In genomic region chr9:67170759-67171158, GRCm38 (mm10) we compare ENCODE assay signal across 16 mouse cellular contexts.
A peak's percentile ranks its signal among the peaks of the same experiment; 100 is the strongest.
DNase-seq lines count a peak whose midpoint lies in the region; ATAC-seq and TF ChIP-seq lines count a peak whose summit lies in the region.
"Had no signal": no experiment of that assay in that cellular context is flagged by ENCODE, and none has a peak within 500 bp of the region (broad histone marks: within the 10 kb centered on the region; RNA-seq: fewer than 3 reads in every experiment).

No protein-coding gene starts in this region.

- WGBS in heart, adult 2 months = 11% methylated on average over 8 of the region's 8 CpGs
- WGBS in heart, embryonic 16.5 days = 15% methylated on average over 8 of the region's 8 CpGs
- WGBS in liver, postnatal 0 days (ENCODE audit: insufficient replicate concordance) = 34% methylated on average over 8 of the region's 8 CpGs
- 87% methylated on average over 8 of the region's 8 CpGs for WGBS in hindbrain, embryonic 16.5 days
- WGBS in forebrain, embryonic 15.5 days = 94% methylated on average over 8 of the region's 8 CpGs

- H3K27ac ChIP-seq in heart, adult 2 months = peak overlapping the region; percentile 85
- peak overlapping the region; percentile 82 for H3K27ac ChIP-seq in heart, embryonic 16.5 days (ENCODE audit: low read length)
- H3K27ac ChIP-seq in liver, postnatal 0 days (ENCODE audit: low read depth) = no peak overlapping the region
- H3K27ac ChIP-seq in hindbrain, embryonic 16.5 days (ENCODE audit: low read depth, low read length) = no peak overlapping the region
- no peak overlapping the region for H3K27ac ChIP-seq in forebrain, embryonic 15.5 days (replicated peaks)
- H3K27ac ChIP-seq: left cerebral cortex, adult 2 months; limb, embryonic 15.5 days; midbrain, embryonic 13.5 days had no signal

- peak in 1 of 2 experiments; percentile 51 for DNase-seq in heart, adult 2 months
- DNase-seq in heart, postnatal 25 days (ENCODE audit: low spot score) = no peak
- DNase-seq in c-Kit-positive CD71-positive TER-119-negative erythroid progenitor cells, embryonic 14.5 days (ENCODE audit: low read depth) = peak; percentile 11
- DNase-seq in liver, postnatal 0 days = no peak
- no peak for DNase-seq in thymus, postnatal 10 days (ENCODE audit: low spot score in 2 of 2)
- DNase-seq: adrenal gland, postnatal 36 days; cerebellum, adult 11 months; forebrain, postnatal 0 days; gastrocnemius, postnatal 14 days; spleen, adult 18-20 months had no signal

- ATAC-seq in heart, embryonic 16.5 days (replicated peaks; ENCODE audit: extremely low read depth, insufficient read depth, low FRiP score) = peak; percentile 85
- peak; percentile 40; the same call in 1 of the 2 replicates for ATAC-seq in liver, postnatal 0 days
- ATAC-seq in hindbrain, embryonic 16.5 days = no peak
- ATAC-seq in forebrain, embryonic 15.5 days (replicated peaks) = no peak
- ATAC-seq: forebrain, postnatal 0 days; midbrain, embryonic 13.5 days had no signal

- intact Hi-C loops in heart, adult 2 months (cut with DNase I) = no loop called here
- intact Hi-C loops in heart, postnatal 25 days (cut with DNase I) = no loop called here

- TF ChIP-seq EP300 in heart, adult 2 months (IDR thresholded peaks at IDR 0.05; ENCODE audit: insufficient read depth, low read depth, low read length) = no peak
- no peak for TF ChIP-seq EP300 in liver, postnatal 0 days (IDR thresholded peaks at IDR 0.05; ENCODE audit: low read depth)

- H3K27me3 ChIP-seq in heart, adult 2 months (ENCODE audit: control insufficient read depth, insufficient read depth, low read length) = no peaks in the 10 kb centered on the region
- no peaks in the 10 kb centered on the region for H3K27me3 ChIP-seq in heart, embryonic 16.5 days (ENCODE audit: control insufficient read depth, insufficient read depth, low read length)
- H3K27me3 ChIP-seq in liver, postnatal 0 days (ENCODE audit: insufficient read depth, low read length) = no peaks in the 10 kb centered on the region
- no peaks in the 10 kb centered on the region for H3K27me3 ChIP-seq in hindbrain, embryonic 16.5 days (replicated peaks; ENCODE audit: control insufficient read depth, insufficient read depth, low read length)
- no peaks in the 10 kb centered on the region for H3K27me3 ChIP-seq in forebrain, embryonic 15.5 days
- H3K27me3 ChIP-seq: limb, embryonic 15.5 days; midbrain, embryonic 13.5 days had no signal

- peaks cover 6% of the 10 kb centered on the region; the same call in 1 of the 2 replicates for H3K9me3 ChIP-seq in heart, embryonic 16.5 days (replicated peaks; ENCODE audit: control insufficient read depth, low read length)
- no peaks in the 10 kb centered on the region for H3K9me3 ChIP-seq in liver, postnatal 0 days (ENCODE audit: low read length)
- peaks cover 5% of the 10 kb centered on the region; the same call in 1 of the 2 replicates for H3K9me3 ChIP-seq in hindbrain, embryonic 16.5 days (ENCODE audit: control insufficient read depth, low read length)
- no peaks in the 10 kb centered on the region for H3K9me3 ChIP-seq in forebrain, embryonic 15.5 days

- no peaks in the 10 kb centered on the region for H3K79me2 ChIP-seq in heart, adult 2 months (replicated peaks; ENCODE audit: control insufficient read depth, insufficient read depth, low read length)

- no peaks in the 10 kb centered on the region for H3K36me3 ChIP-seq in heart, adult 2 months (ENCODE audit: control insufficient read depth, insufficient read depth, low read length)
- H3K36me3 ChIP-seq in heart, embryonic 16.5 days (ENCODE audit: control insufficient read depth, insufficient read depth) = 0 out of 2 replicates have a peak, but pooled peaks cover 2% of the 10 kb centered on the region
- no peaks in the 10 kb centered on the region for H3K36me3 ChIP-seq in liver, postnatal 0 days (replicated peaks; ENCODE audit: insufficient read depth, low read length)
- H3K36me3 ChIP-seq in hindbrain, embryonic 16.5 days (ENCODE audit: control insufficient read depth, insufficient read depth, low read length) = no peaks in the 10 kb centered on the region
- no peaks in the 10 kb centered on the region for H3K36me3 ChIP-seq in forebrain, embryonic 15.5 days
- H3K36me3 ChIP-seq: limb, embryonic 15.5 days; midbrain, embryonic 13.5 days had no signal

- H3K4me2 ChIP-seq in heart, embryonic 16.5 days (ENCODE audit: low read depth, low read length) = peak overlapping the region; percentile 22
- no peak overlapping the region for H3K4me2 ChIP-seq in liver, postnatal 0 days (ENCODE audit: low read depth, low read length)
- no peak overlapping the region for H3K4me2 ChIP-seq in hindbrain, embryonic 16.5 days (ENCODE audit: low read length)
- no peak overlapping the region for H3K4me2 ChIP-seq in forebrain, embryonic 15.5 days (replicated peaks)
- H3K4me2 ChIP-seq: limb, embryonic 15.5 days; midbrain, embryonic 13.5 days had no signal

- H3K4me1 ChIP-seq in heart, adult 2 months (ENCODE audit: control insufficient read depth, insufficient read depth, low read length) = peaks cover 3% of the 10 kb centered on the region; the same call in 1 of the 2 replicates
- peaks cover 21% of the 10 kb centered on the region for H3K4me1 ChIP-seq in heart, embryonic 16.5 days (ENCODE audit: control insufficient read depth, insufficient read depth, low read length)
- no peaks in the 10 kb centered on the region for H3K4me1 ChIP-seq in liver, postnatal 0 days (ENCODE audit: insufficient read depth)
- H3K4me1 ChIP-seq in hindbrain, embryonic 16.5 days (ENCODE audit: control insufficient read depth, insufficient read depth, low read depth, low read length) = no peaks in the 10 kb centered on the region
- no peaks in the 10 kb centered on the region for H3K4me1 ChIP-seq in forebrain, embryonic 15.5 days
- H3K4me1 ChIP-seq: midbrain, embryonic 13.5 days had no signal

- no peak for TF ChIP-seq CTCF in heart, adult 2 months (IDR thresholded peaks at IDR 0.05)
- TF ChIP-seq CTCF in liver, postnatal 0 days (IDR thresholded peaks at IDR 0.05; ENCODE audit: low read depth) = no peak

- TF ChIP-seq POLR2A in heart, adult 2 months (IDR thresholded peaks at IDR 0.05; ENCODE audit: insufficient read depth, low read depth, low read length) = 0 out of 2 replicates have a peak, but pooled peaks have one; percentile 32

- no peak overlapping the region for H3K9ac ChIP-seq in heart, adult 2 months (ENCODE audit: low read depth, low read length)
- no peak overlapping the region for H3K9ac ChIP-seq in heart, embryonic 16.5 days (ENCODE audit: low read length)
- H3K9ac ChIP-seq in liver, postnatal 0 days (replicated peaks) = no peak overlapping the region
- H3K9ac ChIP-seq in hindbrain, embryonic 16.5 days (ENCODE audit: low read depth, low read length) = no peak overlapping the region
- H3K9ac ChIP-seq in forebrain, embryonic 15.5 days (replicated peaks) = no peak overlapping the region
- H3K9ac ChIP-seq: forebrain, postnatal 0 days; limb, embryonic 15.5 days; midbrain, embryonic 13.5 days had no signal

- no peak overlapping the region for H3K4me3 ChIP-seq in heart, adult 2 months
- no peak overlapping the region for H3K4me3 ChIP-seq in heart, embryonic 16.5 days (ENCODE audit: low read length)
- H3K4me3 ChIP-seq in liver, postnatal 0 days (ENCODE audit: low read depth, low read length) = no peak overlapping the region
- no peak overlapping the region for H3K4me3 ChIP-seq in hindbrain, embryonic 16.5 days (ENCODE audit: low read length)
- no peak overlapping the region for H3K4me3 ChIP-seq in forebrain, embryonic 15.5 days
- H3K4me3 ChIP-seq: left cerebral cortex, adult 2 months; limb, embryonic 15.5 days; midbrain, embryonic 13.5 days had no signal

Comparison
In these comparisons a context has a peak if more than half of its experiments do, and no peak if none do; other contexts are left out.
1. H3K27ac ChIP-seq: peak in heart, adult 2 months (single experiment) and heart, embryonic 16.5 days (single experiment); none in liver, postnatal 0 days (single experiment), hindbrain, embryonic 16.5 days (single experiment) and forebrain, embryonic 15.5 days (single experiment).
2. ATAC-seq: peak in heart, embryonic 16.5 days (single experiment) and liver, postnatal 0 days (single experiment); none in hindbrain, embryonic 16.5 days (single experiment) and forebrain, embryonic 15.5 days (single experiment).